Mouse (Mus musculus) lung, adult 2 months (tissue): ENCODE data around the gene Slc25a13.

Experiments
- CTCF ChIP-seq: fragments of 200-500 bp; IDR thresholded peaks from 2 replicates; pipeline ENCODE4 v1.5.1; 2011; ENCODE audit warnings: mild to moderate bottlenecking, low read length, control low read depth; ENCODE audit not compliant: insufficient read depth
- POLR2A ChIP-seq: fragments of 200-500 bp; IDR thresholded peaks from 2 replicates; pipeline ENCODE4 v1.6.1; 2011; ENCODE audit warnings: low read depth, mild to moderate bottlenecking, control low read depth, low read length, borderline replicate concordance; ENCODE audit errors: extremely low read depth

- TF ChIP-seq CTCF (no peak), POLR2A (no peak)
Observed at GRCm38 (mm10) chr6:6038773-6039550, 178.0 kb downstream of the Slc25a13 start.
